ENCODE assay signal across 8 mouse cellular contexts in the genomic region with DNA sequence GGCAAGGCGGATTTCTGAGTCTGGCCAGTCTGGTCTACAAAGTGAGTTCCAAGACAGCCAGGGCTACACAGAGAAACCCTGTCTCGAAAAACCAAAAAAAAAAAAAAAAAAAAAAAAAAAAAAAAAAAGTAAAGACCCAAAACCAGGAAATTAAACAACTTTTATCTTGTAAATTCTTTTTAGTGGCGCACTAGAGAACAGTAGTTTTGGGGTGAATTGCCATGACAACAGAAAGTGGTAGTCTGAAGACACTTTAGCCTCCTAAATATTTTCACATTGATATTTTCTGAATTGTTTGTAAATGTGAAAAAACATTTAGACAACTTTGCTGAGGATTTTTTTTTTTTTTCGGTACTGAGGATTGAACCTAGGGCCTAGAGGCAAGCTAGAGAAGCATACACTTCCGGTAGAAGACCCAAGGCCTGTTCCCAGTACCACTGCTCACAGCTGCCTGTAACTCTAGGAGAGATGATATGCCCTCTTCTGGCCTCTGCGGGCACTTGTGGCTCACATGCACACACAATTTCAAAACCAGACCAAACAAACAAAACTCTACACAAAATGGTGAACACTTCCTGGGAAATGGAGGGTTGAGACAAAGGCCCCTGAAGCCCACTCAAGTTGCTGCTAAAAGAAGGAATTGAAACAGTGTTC. TPM values are rescaled to one million over a fixed set of nuclear protein-coding genes. Genes with fewer than 3 reads are reported as not detected.
DNase-seq lines count a peak whose midpoint lies in the region; ATAC-seq and TF ChIP-seq lines count a peak whose summit lies in the region.

No protein-coding gene starts in this region.

- H3K9ac ChIP-seq in heart, embryonic 13.5 days, result peak overlapping the region; percentile 58; the same call in 1 of the 2 replicates
- peak overlapping the region; percentile 42; the same call in 1 of the 2 replicates for H3K9ac ChIP-seq in ES-Bruce4 (ENCODE audit: low read depth, poor library complexity, severe bottlenecking)
- H3K9ac ChIP-seq in forebrain, embryonic 13.5 days, result no peak overlapping the region
- no peak overlapping the region for H3K9ac ChIP-seq in liver, embryonic 16.5 days (ENCODE audit: low read depth, low read length)

- H3K36me3 ChIP-seq in heart, embryonic 13.5 days, result peaks cover 46% of the 10 kb centered on the region
- peaks cover 39% of the 10 kb centered on the region for H3K36me3 ChIP-seq in ES-Bruce4 (ENCODE audit: control insufficient read depth, insufficient read depth, low read length, poor library complexity, severe bottlenecking)
- peaks cover 40% of the 10 kb centered on the region for H3K36me3 ChIP-seq in forebrain, embryonic 13.5 days (ENCODE audit: poor library complexity, severe bottlenecking)
- H3K36me3 ChIP-seq in liver, embryonic 16.5 days (ENCODE audit: control insufficient read depth, insufficient read depth), result peaks cover 24% of the 10 kb centered on the region

- TF ChIP-seq POLR2A in ES-Bruce4 (IDR thresholded peaks at IDR 0.05; ENCODE audit: insufficient read depth, low read length), result no peak

- no peak for ATAC-seq in heart, embryonic 13.5 days (ENCODE audit: extremely low read depth, insufficient number of reproducible peaks, low FRiP score, low TSS enrichment)
- ATAC-seq in forebrain, embryonic 13.5 days, result no peak
- ATAC-seq in liver, embryonic 16.5 days (ENCODE audit: low read depth), result no peak

- H3K27me3 ChIP-seq in heart, embryonic 13.5 days (replicated peaks), result no peaks in the 10 kb centered on the region
- no peaks in the 10 kb centered on the region for H3K27me3 ChIP-seq in ES-Bruce4 (ENCODE audit: control insufficient read depth, insufficient read depth, low read length, poor library complexity, severe bottlenecking)
- no peaks in the 10 kb centered on the region for H3K27me3 ChIP-seq in forebrain, embryonic 13.5 days
- no peaks in the 10 kb centered on the region for H3K27me3 ChIP-seq in liver, embryonic 16.5 days (ENCODE audit: control insufficient read depth, insufficient read depth, low read depth, low read length)

- WGBS in heart, embryonic 13.5 days, result 80% methylated on average over 6 of the region's 6 CpGs
- 88% methylated on average over 6 of the region's 6 CpGs for WGBS in forebrain, embryonic 13.5 days
- WGBS in liver, embryonic 16.5 days (ENCODE audit: insufficient replicate concordance), result 85% methylated on average over 6 of the region's 6 CpGs

- intact Hi-C loops in heart, postnatal 25 days (cut with DNase I), result no loop called here

- H3K9me3 ChIP-seq in heart, embryonic 13.5 days, result no peaks in the 10 kb centered on the region
- no peaks in the 10 kb centered on the region for H3K9me3 ChIP-seq in ES-Bruce4 (replicated peaks; ENCODE audit: control insufficient read depth, insufficient read depth, low read length, poor library complexity, severe bottlenecking)
- no peaks in the 10 kb centered on the region for H3K9me3 ChIP-seq in forebrain, embryonic 13.5 days (replicated peaks)
- no peaks in the 10 kb centered on the region for H3K9me3 ChIP-seq in liver, embryonic 16.5 days (replicated peaks; ENCODE audit: control insufficient read depth, low read length)

- no peak for DNase-seq in heart, postnatal 25 days (ENCODE audit: low spot score)
- DNase-seq in c-Kit-positive CD71-positive TER-119-positive erythroid progenitor cells, embryonic 14.5 days (ENCODE audit: low spot score), result no peak
- no peak for DNase-seq in urinary bladder, adult 18-20 months (ENCODE audit: low spot score in 2 of 2)
- no peak for DNase-seq in kidney, postnatal 36 days

- H3K4me1 ChIP-seq in heart, embryonic 13.5 days, result peaks cover 42% of the 10 kb centered on the region
- H3K4me1 ChIP-seq in ES-Bruce4 (ENCODE audit: control insufficient read depth, insufficient read depth, low read length), result peaks cover 3% of the 10 kb centered on the region
- H3K4me1 ChIP-seq in forebrain, embryonic 13.5 days, result peaks cover 16% of the 10 kb centered on the region
- H3K4me1 ChIP-seq in liver, embryonic 16.5 days (ENCODE audit: control insufficient read depth, low read depth, low read length), result peaks cover 25% of the 10 kb centered on the region

- H3K4me2 ChIP-seq in heart, embryonic 13.5 days, result peak overlapping the region; percentile 71
- H3K4me2 ChIP-seq in forebrain, embryonic 13.5 days, result peak overlapping the region; percentile 52
- H3K4me2 ChIP-seq in liver, embryonic 16.5 days (ENCODE audit: low read depth, low read length), result peak overlapping the region; percentile 59

- TF ChIP-seq CTCF in ES-Bruce4 (IDR thresholded peaks at IDR 0.05; ENCODE audit: low read depth, low read length), result no peak

- H3K4me3 ChIP-seq in heart, embryonic 13.5 days, result 0 out of 2 replicates have a peak overlapping the region, but pooled peaks have one; percentile 44
- H3K4me3 ChIP-seq in ES-Bruce4 (ENCODE audit: low read depth, low read length), result peak overlapping the region; percentile 60; the same call in 1 of the 2 replicates
- H3K4me3 ChIP-seq in forebrain, embryonic 13.5 days, result peak overlapping the region; percentile 94; the same call in 1 of the 2 replicates
- no peak overlapping the region for H3K4me3 ChIP-seq in liver, embryonic 16.5 days (ENCODE audit: low read depth, low read length)

- peak overlapping the region; percentile 76 for H3K27ac ChIP-seq in heart, embryonic 13.5 days (replicated peaks)
- H3K27ac ChIP-seq in ES-Bruce4 (ENCODE audit: insufficient read depth, low read length), result peak overlapping the region; percentile 84
- H3K27ac ChIP-seq in forebrain, embryonic 13.5 days, result peak overlapping the region; percentile 57; the same call in 1 of the 2 replicates
- H3K27ac ChIP-seq in liver, embryonic 16.5 days (ENCODE audit: low read length), result peak overlapping the region; percentile 87

- no peak for TF ChIP-seq EP300 in ES-Bruce4 (IDR thresholded peaks at IDR 0.05; ENCODE audit: insufficient read depth, low read depth, low read length)

RNA-seq across cellular contexts. Expression of a gene that starts 1.1 kb away (rescaled TPM):
- polyA plus RNA-seq in heart, embryonic 13.5 days (2015; fragmentation: Nextera tagmentation; extraction: Ambion mirVana), result 60.4 and 62.1 TPM in 2 replicates
- 10 to 100 TPM; 68.9 to 72.5 TPM for total RNA-seq in heart, postnatal 25 days (2021)
- 79.0 and 83.6 TPM in 2 replicates for polyA plus RNA-seq in ES-Bruce4 (2011; ENCODE audit: insufficient read depth, insufficient read length, low read depth, missing spikeins)
- polyA plus RNA-seq in forebrain, embryonic 13.5 days (2015; fragmentation: Nextera tagmentation; extraction: Ambion mirVana), result 88.3 and 93.1 TPM in 2 replicates
- polyA plus RNA-seq in liver, embryonic 16.5 days (2015; fragmentation: Nextera tagmentation; extraction: Ambion mirVana), result 36.6 and 38.6 TPM in 2 replicates

RNA-seq across cellular contexts. Expression of a gene that starts 6.8 kb away (rescaled TPM):
- polyA plus RNA-seq in heart, embryonic 13.5 days (2015; fragmentation: Nextera tagmentation; extraction: Ambion mirVana), result 1.6 and 2.6 TPM in 2 replicates
- total RNA-seq in heart, postnatal 25 days (2021), result under 1 TPM; 0.49 to 0.89 TPM
- 3.0 TPM in 2 replicates for polyA plus RNA-seq in ES-Bruce4 (2011; ENCODE audit: insufficient read depth, insufficient read length, low read depth, missing spikeins)
- 0.17 and 0.21 TPM in 2 replicates for polyA plus RNA-seq in forebrain, embryonic 13.5 days (2015; fragmentation: Nextera tagmentation; extraction: Ambion mirVana)
- polyA plus RNA-seq in liver, embryonic 16.5 days (2015; fragmentation: Nextera tagmentation; extraction: Ambion mirVana), result 0.43 and 0.59 TPM in 2 replicates

RNA-seq across cellular contexts. Expression of a gene that starts 7.6 kb away (rescaled TPM):
- 86.6 and 92.0 TPM in 2 replicates for polyA plus RNA-seq in heart, embryonic 13.5 days (2015; fragmentation: Nextera tagmentation; extraction: Ambion mirVana)
- 10 to 100 TPM; 12.7 to 15.7 TPM for total RNA-seq in heart, postnatal 25 days (2021)
- 81.4 and 82.7 TPM in 2 replicates for polyA plus RNA-seq in ES-Bruce4 (2011; ENCODE audit: insufficient read depth, insufficient read length, low read depth, missing spikeins)
- polyA plus RNA-seq in forebrain, embryonic 13.5 days (2015; fragmentation: Nextera tagmentation; extraction: Ambion mirVana), result 69.9 and 73.7 TPM in 2 replicates
- 50.8 and 53.8 TPM in 2 replicates for polyA plus RNA-seq in liver, embryonic 16.5 days (2015; fragmentation: Nextera tagmentation; extraction: Ambion mirVana)

RNA-seq across cellular contexts. Expression of a gene that starts 23.3 kb away (rescaled TPM):
- 11.1 and 12.4 TPM in 2 replicates for polyA plus RNA-seq in heart, embryonic 13.5 days (2015; fragmentation: Nextera tagmentation; extraction: Ambion mirVana)
- 10 to 100 TPM; 22.1 to 23.1 TPM for total RNA-seq in heart, postnatal 25 days (2021)
- polyA plus RNA-seq in ES-Bruce4 (2011; ENCODE audit: insufficient read depth, insufficient read length, low read depth, missing spikeins), result 14.3 and 14.4 TPM in 2 replicates
- polyA plus RNA-seq in forebrain, embryonic 13.5 days (2015; fragmentation: Nextera tagmentation; extraction: Ambion mirVana), result 9.3 and 10.8 TPM in 2 replicates
- polyA plus RNA-seq in liver, embryonic 16.5 days (2015; fragmentation: Nextera tagmentation; extraction: Ambion mirVana), result 12.5 and 12.9 TPM in 2 replicates

RNA-seq across cellular contexts. Expression of a gene that starts 47.5 kb away (rescaled TPM):
- 4.8 and 5.0 TPM in 2 replicates for polyA plus RNA-seq in heart, embryonic 13.5 days (2015; fragmentation: Nextera tagmentation; extraction: Ambion mirVana)
- 10 to 100 TPM; 11.7 to 11.9 TPM for total RNA-seq in heart, postnatal 25 days (2021)
- 44.7 and 46.7 TPM in 2 replicates for polyA plus RNA-seq in ES-Bruce4 (2011; ENCODE audit: insufficient read depth, insufficient read length, low read depth, missing spikeins)
- 3.0 and 3.6 TPM in 2 replicates for polyA plus RNA-seq in forebrain, embryonic 13.5 days (2015; fragmentation: Nextera tagmentation; extraction: Ambion mirVana)
- 2.6 and 3.0 TPM in 2 replicates for polyA plus RNA-seq in liver, embryonic 16.5 days (2015; fragmentation: Nextera tagmentation; extraction: Ambion mirVana)

Comparison
In these comparisons a context has a peak if more than half of its experiments do, and no peak if none do; other contexts are left out.
1. H3K9ac ChIP-seq: peak in heart, embryonic 13.5 days (single experiment) and ES-Bruce4 (single experiment); none in forebrain, embryonic 13.5 days (single experiment) and liver, embryonic 16.5 days (single experiment).
2. Peak in every context shown above with its lines, with median percentiles within 50 percentile points of each other: H3K27ac ChIP-seq and H3K4me2 ChIP-seq.